Mouse (Mus musculus): ENCODE results near the gene Sez6l.
"Not testable (repeated sequence)": the region's sequence is repeated elsewhere in the genome, so short reads cannot be mapped to it uniquely, and the experiment has no call there.

Gene Sez6l

GRCm38 (mm10) chr5:112433004-112433403 is 144.0 kb downstream of the Sez6l start:
- DNase-seq (ENCODE audit: low spot score): peak; percentile 24

- DNase-seq (ENCODE audit: low spot score): no peak
These were observed 145.0 kb downstream of the Sez6l start for GRCm38 (mm10) chr5:112432033-112432432.

DNA sequence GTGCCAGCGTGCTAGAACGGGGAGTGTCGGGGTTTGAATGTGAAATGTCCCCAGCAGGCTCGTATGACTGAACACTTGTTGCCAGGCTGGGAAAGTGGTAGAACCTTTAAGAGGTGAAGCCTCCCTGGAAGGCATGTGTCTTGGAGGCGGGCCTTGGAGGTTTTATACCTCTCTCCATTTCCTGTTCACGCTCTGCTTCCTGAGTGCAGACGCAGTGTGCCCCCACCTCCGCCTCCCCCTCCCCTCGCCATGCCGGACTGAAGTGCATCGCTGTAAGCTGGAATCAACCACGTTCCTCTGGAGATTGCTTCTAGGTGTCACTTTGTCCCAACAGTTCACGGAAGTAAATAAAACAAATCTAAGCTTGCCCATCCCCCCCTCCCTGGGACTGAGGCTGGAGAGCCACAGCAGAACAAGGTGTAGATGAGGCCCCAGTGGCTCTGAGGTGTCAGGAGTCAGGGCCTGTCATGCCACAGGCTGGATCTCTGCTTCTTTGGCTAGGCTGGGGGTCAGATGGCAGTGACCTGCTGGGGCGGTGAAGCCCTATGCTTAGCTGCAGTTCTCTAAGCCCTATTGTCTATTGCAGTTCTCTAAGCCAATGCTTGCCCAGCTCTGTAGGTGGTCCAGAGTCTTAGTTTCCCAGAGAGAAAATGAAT is 145.7 kb downstream of the Sez6l start:
- no peak for DNase-seq (ENCODE audit: low spot score)

- no peak for DNase-seq (ENCODE audit: low spot score)
These were observed 148.0 kb downstream of the Sez6l start for GRCm38 (mm10) chr5:112428944-112429343.

DNA sequence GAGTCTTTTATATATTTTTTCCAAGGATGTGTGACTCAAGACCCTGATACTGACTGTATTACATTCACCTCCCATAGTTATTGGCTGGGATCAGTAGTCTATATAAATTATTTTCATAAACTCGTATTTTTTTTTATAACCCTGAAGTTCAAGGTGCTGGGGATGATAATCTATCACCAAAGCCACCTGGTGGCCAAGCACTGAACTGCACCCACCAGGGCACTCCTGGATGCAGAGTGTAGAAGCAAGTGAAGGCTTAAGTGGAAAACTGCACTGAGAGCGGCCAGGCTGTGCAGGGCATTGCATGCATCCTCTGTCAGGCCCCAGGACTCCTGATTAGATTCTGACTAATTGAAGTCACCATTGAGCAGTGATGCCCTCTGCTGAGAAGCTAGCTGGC is 149.7 kb downstream of the Sez6l start:
- no peak for DNase-seq (ENCODE audit: low spot score)

- DNase-seq (ENCODE audit: low spot score): no peak
These were observed 150.3 kb downstream of the Sez6l start for GRCm38 (mm10) chr5:112426635-112427034.

- no peak for DNase-seq (ENCODE audit: low spot score)
These were observed 157.4 kb downstream of the Sez6l start for GRCm38 (mm10) chr5:112419535-112419934.

GRCm38 (mm10) chr5:112418023-112418422 is 159.0 kb downstream of the Sez6l start:
- no peak for DNase-seq (ENCODE audit: low spot score)

- no peak for DNase-seq (ENCODE audit: low spot score)
These were observed 160.3 kb downstream of the Sez6l start for GRCm38 (mm10) chr5:112416673-112417072.

- not testable (repeated sequence) for DNase-seq (ENCODE audit: low spot score)
These were observed 164.2 kb downstream of the Sez6l start for GRCm38 (mm10) chr5:112412781-112413180.

DNA sequence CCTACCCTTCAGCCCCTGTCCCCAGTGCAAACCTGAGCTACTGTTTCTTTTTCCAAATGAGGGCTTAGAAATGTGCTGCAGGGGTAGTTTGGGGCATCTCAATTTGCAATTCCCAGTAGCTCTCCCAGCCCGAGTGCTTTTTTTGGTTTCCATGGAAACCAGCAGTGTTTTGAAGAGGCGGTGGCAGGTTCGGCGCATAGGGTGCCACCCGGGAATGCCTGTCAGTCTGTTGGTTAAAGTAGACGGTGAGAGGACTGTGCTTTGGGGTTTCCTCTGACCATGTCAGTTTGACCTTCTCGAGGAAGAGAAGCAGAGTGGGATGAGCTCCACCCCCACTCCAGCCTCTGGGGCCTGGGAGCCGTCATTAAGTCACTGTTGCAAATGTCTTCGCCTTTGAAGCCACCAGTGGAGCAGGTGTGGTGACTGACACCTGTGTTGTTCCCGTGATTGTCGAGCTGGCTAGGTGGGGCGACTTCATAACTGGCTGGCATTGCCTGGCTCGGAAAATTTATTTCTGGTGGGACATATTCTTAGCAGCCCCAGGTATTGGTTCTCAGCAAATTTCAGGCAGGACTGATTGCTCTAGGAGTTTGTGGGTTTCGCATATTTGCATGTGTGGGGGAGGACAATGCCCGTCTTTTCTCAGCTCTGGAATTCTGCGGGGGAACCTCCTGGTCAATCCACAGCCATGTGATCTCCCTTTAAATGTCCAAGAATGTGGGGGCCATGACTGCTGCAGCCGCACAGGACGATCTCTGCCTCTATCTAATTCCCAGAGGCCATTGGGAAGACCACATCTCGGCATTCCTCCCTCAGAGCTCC is 165.3 kb downstream of the Sez6l start:
- DNase-seq (ENCODE audit: low spot score): no peak

- DNase-seq (ENCODE audit: low spot score): no peak
These were observed 165.9 kb downstream of the Sez6l start for GRCm38 (mm10) chr5:112411072-112411471.

- no peak for DNase-seq (ENCODE audit: low spot score)
These were observed 167.7 kb downstream of the Sez6l start for GRCm38 (mm10) chr5:112409274-112409673.

GRCm38 (mm10) chr5:112406017-112406416 is 171.0 kb downstream of the Sez6l start:
- no peak for DNase-seq (ENCODE audit: low spot score)

DNA sequence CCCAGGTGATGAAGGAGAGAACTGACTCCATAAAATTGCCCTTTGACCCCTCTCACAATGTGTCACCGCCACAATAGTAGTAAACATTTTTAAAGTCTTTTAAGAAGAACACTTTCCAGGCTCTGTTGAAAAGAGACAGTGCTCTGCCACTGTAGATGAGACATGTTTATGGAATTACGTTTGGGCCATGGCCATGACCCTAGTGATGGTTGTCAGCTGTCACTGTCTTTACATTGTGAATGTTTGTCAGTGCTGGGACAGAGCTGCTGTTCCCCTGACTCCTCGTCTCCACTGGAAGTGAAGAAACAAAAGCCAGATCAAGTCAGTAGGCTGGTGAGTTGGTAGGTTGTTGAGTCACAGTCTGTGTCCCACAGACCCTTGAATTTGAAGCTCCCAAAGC is 174.5 kb downstream of the Sez6l start:
- no peak for DNase-seq (ENCODE audit: low spot score)

DNA sequence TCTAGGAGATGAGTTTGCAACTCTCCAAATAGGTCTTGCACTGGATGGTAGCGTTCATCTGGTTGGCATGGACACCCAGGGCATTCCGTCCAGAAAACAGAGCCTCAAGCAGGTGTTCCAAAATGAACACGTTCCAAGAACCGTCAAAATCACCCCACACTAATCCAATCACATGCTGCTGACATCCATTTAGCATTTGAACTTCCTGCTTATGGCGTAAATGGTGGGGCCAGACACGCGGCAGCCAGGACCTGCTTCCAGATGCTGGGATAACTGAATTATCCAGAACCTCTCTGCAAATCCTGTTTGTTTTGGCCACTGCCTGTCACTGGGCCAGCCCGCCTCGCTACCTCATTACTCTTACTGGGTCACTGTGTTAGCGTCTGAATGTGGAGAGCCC is 177.7 kb downstream of the Sez6l start:
- DNase-seq (ENCODE audit: low spot score): no peak

DNA sequence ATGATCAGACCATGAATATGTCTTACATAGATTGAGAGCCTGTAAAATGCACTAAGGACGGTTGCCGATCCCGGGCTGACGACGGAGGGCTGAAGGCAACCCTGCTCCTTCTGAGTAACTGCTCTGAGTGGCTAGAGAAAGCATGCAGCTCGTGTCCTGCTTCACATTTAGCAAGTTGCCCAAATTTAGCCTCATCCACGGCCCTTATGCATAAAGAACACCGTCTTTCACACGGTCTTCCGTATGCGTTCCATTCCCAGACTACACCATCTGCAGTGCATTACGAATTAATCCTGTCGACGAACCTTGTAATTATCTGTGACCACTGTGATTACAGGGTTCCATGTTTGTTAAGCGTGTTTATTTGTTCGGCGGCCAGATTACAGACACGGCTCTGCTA is 180.9 kb downstream of the Sez6l start:
- no peak for DNase-seq (ENCODE audit: low spot score)

- peak; percentile 31 for DNase-seq (ENCODE audit: low spot score)
These were observed 182.1 kb downstream of the Sez6l start, which contains the start of gene Asphd2 for GRCm38 (mm10) chr5:112394779-112395443. Gene Asphd2, minus strand, starts transcription at chr5:112394866.

DNA sequence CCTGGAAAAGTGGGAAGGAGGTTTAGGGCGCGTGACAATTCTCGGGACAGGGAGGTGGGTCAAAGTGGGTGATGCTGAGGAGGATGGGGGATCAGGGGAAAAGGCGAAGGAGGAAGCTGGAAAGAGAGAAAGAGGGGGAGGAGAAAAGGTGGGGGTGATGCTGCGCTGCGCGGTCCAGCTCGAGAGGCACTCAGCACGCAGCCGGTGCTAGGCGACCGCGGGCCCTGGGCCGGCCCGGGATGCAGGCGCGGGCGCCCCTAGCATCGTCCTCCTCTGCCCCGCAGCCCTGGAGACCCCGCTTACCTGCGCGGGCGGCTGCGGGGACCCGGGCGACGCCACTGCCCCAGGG is 182.6 kb downstream of the Sez6l start:
- DNase-seq (ENCODE audit: low spot score): no peak

GRCm38 (mm10) chr5:112393741-112394414 is 183.1 kb downstream of the Sez6l start:
- DNase-seq (ENCODE audit: low spot score): no peak

- DNase-seq (ENCODE audit: low spot score): no peak
These were observed 185.2 kb downstream of the Sez6l start for GRCm38 (mm10) chr5:112391676-112392323.

DNA sequence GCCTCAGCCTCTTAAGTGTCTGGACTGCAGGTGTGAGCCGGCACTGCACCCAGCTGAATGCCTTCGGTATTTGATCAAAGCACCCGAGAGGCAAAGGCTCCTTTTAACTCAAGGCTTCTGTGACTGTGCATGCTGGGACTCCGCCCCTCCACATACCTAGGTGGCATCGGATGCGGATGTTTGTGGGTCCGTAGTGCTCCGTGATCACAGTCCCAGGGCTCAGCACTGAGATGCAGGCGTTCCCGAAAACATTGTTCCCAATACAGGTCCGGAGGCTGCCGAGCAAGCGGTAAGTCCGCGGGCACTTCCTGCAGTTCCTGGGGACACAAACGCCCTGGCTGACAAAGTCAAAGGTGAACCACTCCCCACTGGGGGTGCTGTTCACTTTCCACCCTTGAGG is 186.0 kb downstream of the Sez6l start:
- DNase-seq (ENCODE audit: low spot score): no peak

All from ovary, adult 18-20 months (tissue).